In genomic region chr4:99931240-99931580, GRCm38 (mm10) we compare ENCODE assay signal across 10 mouse cellular contexts. TPM values are rescaled to one million over a fixed set of nuclear protein-coding genes. Genes with fewer than 3 reads are reported as not detected.
DNase-seq lines count a peak whose midpoint lies in the region; ATAC-seq lines count a peak whose summit lies in the region.
"Had no signal": no experiment of that assay in that cellular context is flagged by ENCODE, and none has a peak within 500 bp of the region (broad histone marks: within the 10 kb centered on the region; RNA-seq: fewer than 3 reads in every experiment).

No protein-coding gene starts in this region.

- no peak overlapping the region for H3K9ac ChIP-seq in hindbrain, embryonic 13.5 days
- no peak overlapping the region for H3K9ac ChIP-seq in hindbrain, embryonic 12.5 days
- H3K9ac ChIP-seq in hindbrain, embryonic 14.5 days: no peak overlapping the region
- no peak overlapping the region for H3K9ac ChIP-seq in midbrain, embryonic 13.5 days (replicated peaks)

- peak; percentile 17 for DNase-seq in MEL-GATA-1-ER (ENCODE audit: extremely low read depth, low read depth)
- DNase-seq in hindbrain, embryonic 14.5 days (ENCODE audit: low spot score): no peak
- DNase-seq in left cerebral cortex, postnatal 14 days (ENCODE audit: low spot score in 2 of 2): no peak
- DNase-seq: kidney, adult 18-20 months; thymus, postnatal 25 days had no signal

- no peaks in the 10 kb centered on the region for H3K36me3 ChIP-seq in hindbrain, embryonic 13.5 days
- no peaks in the 10 kb centered on the region for H3K36me3 ChIP-seq in hindbrain, embryonic 12.5 days
- no peaks in the 10 kb centered on the region for H3K36me3 ChIP-seq in hindbrain, embryonic 14.5 days (replicated peaks; ENCODE audit: control insufficient read depth, insufficient read depth)
- H3K36me3 ChIP-seq in midbrain, embryonic 13.5 days: no peaks in the 10 kb centered on the region

- no peak for ATAC-seq in hindbrain, embryonic 13.5 days (ENCODE audit: low FRiP score)
- ATAC-seq in hindbrain, embryonic 12.5 days (ENCODE audit: low FRiP score): no peak
- ATAC-seq in hindbrain, embryonic 14.5 days (ENCODE audit: low FRiP score): no peak
- no peak for ATAC-seq in midbrain, embryonic 13.5 days
- no peak for ATAC-seq in megakaryocyte progenitor cell, adult 5-6 weeks (replicated peaks; ENCODE audit: poor library complexity)
- ATAC-seq: Patski had no signal

- no peak overlapping the region for H3K27ac ChIP-seq in hindbrain, embryonic 13.5 days
- no peak overlapping the region for H3K27ac ChIP-seq in hindbrain, embryonic 12.5 days
- no peak overlapping the region for H3K27ac ChIP-seq in hindbrain, embryonic 14.5 days
- H3K27ac ChIP-seq in midbrain, embryonic 13.5 days: no peak overlapping the region

- H3K4me2 ChIP-seq in hindbrain, embryonic 13.5 days: peak overlapping the region; percentile 93; the same call in 1 of the 2 replicates
- H3K4me2 ChIP-seq in hindbrain, embryonic 12.5 days (replicated peaks): no peak overlapping the region
- H3K4me2 ChIP-seq in hindbrain, embryonic 14.5 days (replicated peaks): peak overlapping the region; percentile 93
- 0 out of 2 replicates have a peak overlapping the region, but pooled peaks have one; percentile 88 for H3K4me2 ChIP-seq in midbrain, embryonic 13.5 days (replicated peaks)

- H3K4me3 ChIP-seq in hindbrain, embryonic 13.5 days: no peak overlapping the region
- no peak overlapping the region for H3K4me3 ChIP-seq in hindbrain, embryonic 12.5 days
- H3K4me3 ChIP-seq in hindbrain, embryonic 14.5 days (replicated peaks; ENCODE audit: low read length): no peak overlapping the region
- no peak overlapping the region for H3K4me3 ChIP-seq in midbrain, embryonic 13.5 days (replicated peaks)

- H3K27me3 ChIP-seq in hindbrain, embryonic 13.5 days: no peaks in the 10 kb centered on the region
- H3K27me3 ChIP-seq in hindbrain, embryonic 12.5 days: no peaks in the 10 kb centered on the region
- H3K27me3 ChIP-seq in hindbrain, embryonic 14.5 days (ENCODE audit: control insufficient read depth, insufficient read depth, low read length): no peaks in the 10 kb centered on the region
- H3K27me3 ChIP-seq in midbrain, embryonic 13.5 days: no peaks in the 10 kb centered on the region
- H3K27me3 ChIP-seq: Patski had no signal

- no peaks in the 10 kb centered on the region for H3K9me3 ChIP-seq in hindbrain, embryonic 13.5 days
- H3K9me3 ChIP-seq in hindbrain, embryonic 12.5 days (replicated peaks): no peaks in the 10 kb centered on the region
- H3K9me3 ChIP-seq in hindbrain, embryonic 14.5 days (ENCODE audit: control insufficient read depth, low read length): no peaks in the 10 kb centered on the region
- H3K9me3 ChIP-seq in midbrain, embryonic 13.5 days: no peaks in the 10 kb centered on the region

- intact Hi-C loops in left cerebral cortex, postnatal 14 days (cut with DNase I): no loop called here

- 75% methylated on average over 11 of the region's 11 CpGs for WGBS in hindbrain, embryonic 13.5 days
- WGBS in hindbrain, embryonic 12.5 days: 65% methylated on average over 11 of the region's 11 CpGs
- 73% methylated on average over 11 of the region's 11 CpGs for WGBS in hindbrain, embryonic 14.5 days
- WGBS in midbrain, embryonic 13.5 days: 63% methylated on average over 11 of the region's 11 CpGs

- H3K4me1 ChIP-seq in hindbrain, embryonic 13.5 days (replicated peaks): peaks cover 23% of the 10 kb centered on the region
- peaks cover 7% of the 10 kb centered on the region; the same call in 1 of the 2 replicates for H3K4me1 ChIP-seq in hindbrain, embryonic 12.5 days
- H3K4me1 ChIP-seq in hindbrain, embryonic 14.5 days (replicated peaks; ENCODE audit: control insufficient read depth, insufficient read depth, low read length): peaks cover 15% of the 10 kb centered on the region
- peaks cover 11% of the 10 kb centered on the region; the same call in 1 of the 2 replicates for H3K4me1 ChIP-seq in midbrain, embryonic 13.5 days (replicated peaks)

RNA-seq across cellular contexts. Expression of gene Itgb3bp, which starts 1.6 kb away (rescaled TPM):
- polyA plus RNA-seq in hindbrain, embryonic 13.5 days (2015; fragmentation: Nextera tagmentation; extraction: Ambion mirVana): 18.5 and 18.7 TPM in 2 replicates
- polyA plus RNA-seq in hindbrain, embryonic 12.5 days (2016; fragmentation: Nextera tagmentation; extraction: Ambion mirVana): 32.5 and 35.6 TPM in 2 replicates
- 12.4 and 15.1 TPM in 2 replicates for polyA plus RNA-seq in hindbrain, embryonic 14.5 days (2014; fragmentation: Nextera tagmentation; extraction: Ambion mirVana)
- 25.1 and 26.8 TPM in 2 replicates for polyA plus RNA-seq in midbrain, embryonic 13.5 days (2015; fragmentation: Nextera tagmentation; extraction: Ambion mirVana)
- 26.8 and 29.2 TPM in 2 replicates for total RNA-seq in megakaryocyte progenitor cell, adult 5-6 weeks (2015)
- 24.4 and 28.7 TPM in 2 replicates for total RNA-seq in megakaryocyte progenitor cell, adult 5-6 weeks (2017)
- total RNA-seq in left cerebral cortex, postnatal 14 days (2021): 1 to 10 TPM; 2.5 to 4.0 TPM

RNA-seq across cellular contexts. Expression of gene Pgm1, which starts 2.0 kb away (rescaled TPM):
- 53.9 and 57.0 TPM in 2 replicates for polyA plus RNA-seq in hindbrain, embryonic 13.5 days (2015; fragmentation: Nextera tagmentation; extraction: Ambion mirVana)
- polyA plus RNA-seq in hindbrain, embryonic 12.5 days (2016; fragmentation: Nextera tagmentation; extraction: Ambion mirVana): 47.6 and 48.8 TPM in 2 replicates
- polyA plus RNA-seq in hindbrain, embryonic 14.5 days (2014; fragmentation: Nextera tagmentation; extraction: Ambion mirVana): 82.7 and 99.8 TPM in 2 replicates
- 43.2 and 46.8 TPM in 2 replicates for polyA plus RNA-seq in midbrain, embryonic 13.5 days (2015; fragmentation: Nextera tagmentation; extraction: Ambion mirVana)
- total RNA-seq in megakaryocyte progenitor cell, adult 5-6 weeks (2015): 17.6 and 19.8 TPM in 2 replicates
- 42.3 and 43.0 TPM in 2 replicates for total RNA-seq in megakaryocyte progenitor cell, adult 5-6 weeks (2017)
- total RNA-seq in left cerebral cortex, postnatal 14 days (2021): 10 to 100 TPM; 40.5 to 44.9 TPM
